Mouse (Mus musculus) hindlimb bud, embryonic 11.5 days (tissue): ENCODE measurements around the gene Mrps34.

Experiments
- DNase-seq: peaks from one replicate; pipeline ENCODE4 v3.0.0-alpha.2; 2012; ENCODE audit warnings: low read depth, low spot score; ENCODE audit errors: extremely low spot score

Mrps34 gene

DNA sequence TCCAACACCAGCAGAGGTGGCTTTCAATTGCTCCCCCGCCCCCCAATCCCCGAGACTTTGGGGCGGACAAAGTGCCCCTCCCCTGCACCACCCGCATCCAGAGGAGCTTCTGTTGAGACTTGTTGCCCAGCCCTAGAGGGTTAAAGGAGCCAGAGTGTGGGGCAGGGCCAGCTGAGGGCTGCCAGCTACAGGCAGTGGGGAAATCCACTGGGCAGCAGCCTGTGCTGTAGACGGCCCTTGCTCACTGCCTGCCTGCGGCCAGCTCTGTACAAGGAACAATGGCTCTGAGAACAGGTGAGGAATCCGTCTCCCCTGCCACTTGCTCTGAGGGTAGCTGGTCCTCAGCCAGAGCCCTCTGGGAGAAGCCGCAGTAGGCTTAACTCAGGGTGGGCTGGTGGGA lies 16.4 kb upstream of the Mrps34 start:
- DNase-seq, result no peak

DNA sequence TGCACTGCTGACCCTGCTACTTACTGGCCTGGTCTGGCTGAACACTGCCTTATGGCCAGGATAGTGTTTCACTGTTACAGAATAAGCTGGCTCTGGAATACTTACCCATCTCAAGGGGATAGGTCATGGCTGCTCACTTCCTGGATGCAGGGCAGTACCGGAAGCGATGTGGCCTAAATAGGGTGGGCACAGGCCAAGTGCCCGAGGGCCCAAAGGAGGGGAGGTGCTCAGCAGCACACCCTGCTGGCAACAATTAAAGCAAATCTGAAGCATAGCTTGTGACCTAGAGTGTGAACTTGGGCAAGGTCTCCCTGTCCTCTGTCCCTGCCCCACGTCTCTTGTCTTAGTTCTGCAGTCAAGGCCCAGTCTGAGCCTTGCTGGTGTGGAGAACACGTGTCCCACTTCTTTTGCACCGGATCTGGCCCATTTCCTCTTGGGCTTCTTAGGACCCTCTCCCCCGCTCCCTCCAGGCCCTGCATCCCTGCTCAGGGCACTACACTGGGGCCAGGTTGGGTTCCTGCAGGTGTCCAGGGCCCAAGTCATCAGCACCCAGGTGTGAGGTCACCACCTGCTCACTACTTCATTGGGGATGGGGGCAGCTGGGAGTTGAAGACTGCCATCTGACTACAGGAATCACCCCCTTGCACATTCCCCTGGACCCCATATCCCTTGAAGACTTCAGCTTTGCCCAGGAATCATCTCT lies 13.0 kb upstream of the Mrps34 start:
- DNase-seq, result no peak

DNA sequence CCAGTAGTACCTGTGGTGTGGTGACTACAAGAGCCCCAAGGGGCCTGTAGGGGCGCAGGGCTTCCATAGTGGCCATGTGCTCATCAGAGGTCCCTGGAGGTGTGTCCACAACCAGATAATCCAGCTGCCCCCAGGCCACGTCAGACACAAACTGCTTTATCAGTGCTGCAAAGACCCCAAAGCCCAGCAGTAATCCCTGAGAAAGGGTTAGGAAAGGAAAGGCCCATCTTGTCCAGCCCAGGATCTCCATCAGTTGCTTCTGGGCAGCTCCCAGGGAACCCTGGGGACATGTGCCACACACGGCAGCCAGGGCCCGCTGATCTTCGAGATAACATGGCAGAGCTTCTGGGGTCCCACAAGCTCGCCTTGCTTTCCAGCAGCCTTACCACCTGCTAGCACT lies 10.5 kb upstream of the Mrps34 start:
- DNase-seq, result no peak

DNA sequence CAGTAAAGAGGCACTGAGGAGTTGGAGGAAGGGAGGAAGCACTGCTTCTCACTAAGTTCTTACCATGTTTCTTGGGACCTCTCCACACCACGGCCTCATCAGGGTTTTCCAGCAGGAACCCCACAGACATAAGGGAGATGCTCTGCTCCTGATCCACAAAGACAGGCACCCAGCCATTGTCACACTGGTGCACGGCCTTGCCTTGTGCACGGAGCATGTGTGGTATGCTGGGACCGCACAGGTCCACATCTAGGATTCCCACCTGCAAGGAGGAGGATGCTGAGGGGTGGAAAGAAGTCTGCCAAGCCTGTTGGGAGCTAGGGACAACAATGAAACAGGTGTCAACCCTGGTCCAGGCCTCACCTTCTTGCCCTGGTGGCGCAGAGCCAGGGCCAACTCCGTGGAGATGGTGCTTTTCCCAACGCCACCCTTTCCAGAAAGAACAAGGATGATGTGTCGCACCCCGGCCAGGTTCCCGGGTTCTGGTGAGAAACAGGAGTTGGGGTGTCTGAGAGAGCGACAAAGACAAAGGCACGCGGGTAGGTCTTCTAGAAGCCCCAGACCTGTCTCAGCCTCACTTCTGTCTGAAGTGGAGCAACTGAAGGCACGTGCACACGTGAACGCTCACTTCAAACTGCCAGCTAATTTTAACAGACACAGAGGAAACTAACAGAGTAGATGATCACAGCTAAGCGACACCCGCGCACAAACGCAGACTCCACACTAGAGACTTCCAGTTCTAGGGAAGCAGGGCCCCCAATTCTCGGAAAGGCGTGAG lies 9.4 kb upstream of the Mrps34 start:
- DNase-seq, result no peak

DNA sequence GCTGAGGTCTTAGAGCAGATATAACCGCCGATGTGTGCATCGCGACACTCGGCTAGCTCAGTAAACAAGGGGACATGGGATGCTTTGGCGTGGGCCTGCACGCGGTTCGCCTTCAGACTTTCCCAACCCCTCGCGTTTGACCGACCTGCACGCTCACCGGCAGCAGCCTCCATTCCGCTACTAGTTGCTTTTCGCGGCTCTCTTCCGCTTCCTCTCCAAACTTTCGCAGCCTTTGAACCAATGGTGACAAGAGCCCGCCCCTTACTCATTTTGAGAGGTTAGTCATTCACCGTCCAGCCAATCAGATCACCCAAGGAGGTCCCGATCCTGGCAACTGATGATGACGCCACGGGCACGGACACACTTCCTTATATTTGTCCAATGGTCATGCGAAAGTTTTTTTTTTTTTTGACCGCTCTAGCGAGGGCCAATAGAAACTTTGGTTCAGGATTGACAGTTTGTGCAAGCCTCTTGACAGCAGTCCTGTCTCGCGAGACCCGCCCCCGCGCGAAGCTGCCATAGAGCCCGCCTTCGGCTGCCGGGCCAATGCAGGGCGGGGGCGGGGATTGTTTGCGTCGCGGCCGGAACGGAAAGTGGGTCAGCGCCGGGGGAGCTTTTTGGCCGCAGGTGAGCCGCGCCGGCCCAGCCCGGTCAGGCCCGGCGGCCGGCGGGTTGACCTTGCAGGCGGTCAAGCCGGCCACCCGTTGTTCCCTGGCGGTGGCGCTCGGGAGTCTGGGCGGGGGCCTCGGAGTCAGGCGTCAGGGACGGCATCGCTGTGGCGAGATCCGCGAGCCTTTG lies 8.6 kb upstream of the Mrps34 start, which contains the start of the genes Nubp2 and Spsb3:
Gene Nubp2 (minus strand): TSS at position 216 of the 798 bp plus-strand sequence.
Gene Spsb3 (plus strand): TSS at position 510 of the 798 bp plus-strand sequence.
- peak; percentile 98 for DNase-seq

DNA sequence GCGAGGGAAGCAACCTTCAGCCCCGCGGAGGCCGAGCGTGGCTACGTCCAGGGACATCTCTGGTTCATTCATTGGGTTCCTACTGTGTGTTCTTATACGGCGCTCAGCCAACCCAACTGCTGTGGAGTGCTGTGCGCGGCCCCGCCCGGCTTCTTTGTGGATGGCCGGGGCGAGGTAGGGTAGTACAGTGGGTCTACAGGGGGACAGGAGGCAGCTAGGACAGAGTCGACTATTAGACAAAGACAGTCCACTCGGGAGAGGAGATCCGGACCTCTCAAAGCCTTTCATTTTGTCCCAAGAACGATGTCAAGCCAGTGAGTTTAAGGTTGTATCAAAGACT lies 8.0 kb upstream of the Mrps34 start:
- DNase-seq, result no peak

DNA sequence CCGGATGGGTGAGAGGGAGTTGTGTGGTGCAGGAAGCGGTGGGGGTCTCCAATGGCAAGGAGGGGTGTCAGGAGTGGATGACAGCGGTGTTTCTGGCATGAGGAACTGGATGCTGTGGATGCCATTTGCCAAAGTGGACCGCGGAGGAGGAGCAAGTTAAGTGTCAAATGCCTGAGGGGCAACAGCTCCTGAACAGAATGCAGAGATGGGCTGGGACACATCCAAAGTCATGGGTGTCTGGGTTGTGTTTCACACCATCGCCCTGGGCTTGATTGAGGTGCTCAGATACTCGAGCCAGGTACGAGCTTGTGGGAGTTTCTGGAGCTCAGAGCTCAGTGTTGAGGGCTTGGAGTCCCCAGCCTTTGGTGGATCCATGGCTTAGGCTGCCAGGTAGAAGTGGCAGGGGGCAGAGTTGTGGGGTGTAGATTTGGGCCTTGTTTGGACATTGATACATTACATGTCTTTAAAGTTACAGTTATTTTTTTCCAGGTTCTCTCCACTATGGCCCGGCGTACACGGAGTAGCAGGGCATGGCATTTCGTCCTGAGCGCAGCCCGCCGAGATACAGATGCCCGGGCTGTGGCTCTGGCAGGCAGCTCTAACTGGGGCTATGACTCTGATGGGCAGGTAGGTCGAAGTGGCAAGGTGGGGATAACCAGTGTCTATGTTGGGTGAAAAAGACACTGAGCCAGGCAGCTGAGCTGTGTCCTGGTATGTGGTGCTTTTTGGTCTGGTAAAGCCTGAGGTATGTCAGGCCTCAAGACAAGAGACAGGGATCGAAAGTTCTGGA lies 7.4 kb upstream of the Mrps34 start:
- no peak for DNase-seq

DNA sequence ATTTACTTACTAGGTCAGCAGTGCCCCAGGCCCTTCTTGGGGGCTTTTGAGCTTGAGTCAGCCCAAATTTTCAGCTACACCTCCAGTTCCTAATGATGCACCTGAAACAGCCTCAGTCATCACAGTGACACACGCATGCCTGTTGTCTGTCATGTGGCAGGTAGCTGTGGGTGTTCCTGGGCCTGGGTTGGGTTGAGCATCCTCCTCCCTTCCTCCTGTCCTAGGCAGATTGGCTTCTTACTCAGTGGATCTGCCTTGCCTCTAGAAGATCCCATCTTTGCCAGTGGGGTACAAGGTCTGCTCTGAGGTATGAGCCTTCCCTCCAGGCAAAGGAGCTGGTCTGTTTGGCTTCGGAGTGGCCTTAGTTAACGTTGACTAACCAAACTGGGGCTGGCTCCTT lies 6.1 kb upstream of the Mrps34 start:
- DNase-seq, result no peak

DNA sequence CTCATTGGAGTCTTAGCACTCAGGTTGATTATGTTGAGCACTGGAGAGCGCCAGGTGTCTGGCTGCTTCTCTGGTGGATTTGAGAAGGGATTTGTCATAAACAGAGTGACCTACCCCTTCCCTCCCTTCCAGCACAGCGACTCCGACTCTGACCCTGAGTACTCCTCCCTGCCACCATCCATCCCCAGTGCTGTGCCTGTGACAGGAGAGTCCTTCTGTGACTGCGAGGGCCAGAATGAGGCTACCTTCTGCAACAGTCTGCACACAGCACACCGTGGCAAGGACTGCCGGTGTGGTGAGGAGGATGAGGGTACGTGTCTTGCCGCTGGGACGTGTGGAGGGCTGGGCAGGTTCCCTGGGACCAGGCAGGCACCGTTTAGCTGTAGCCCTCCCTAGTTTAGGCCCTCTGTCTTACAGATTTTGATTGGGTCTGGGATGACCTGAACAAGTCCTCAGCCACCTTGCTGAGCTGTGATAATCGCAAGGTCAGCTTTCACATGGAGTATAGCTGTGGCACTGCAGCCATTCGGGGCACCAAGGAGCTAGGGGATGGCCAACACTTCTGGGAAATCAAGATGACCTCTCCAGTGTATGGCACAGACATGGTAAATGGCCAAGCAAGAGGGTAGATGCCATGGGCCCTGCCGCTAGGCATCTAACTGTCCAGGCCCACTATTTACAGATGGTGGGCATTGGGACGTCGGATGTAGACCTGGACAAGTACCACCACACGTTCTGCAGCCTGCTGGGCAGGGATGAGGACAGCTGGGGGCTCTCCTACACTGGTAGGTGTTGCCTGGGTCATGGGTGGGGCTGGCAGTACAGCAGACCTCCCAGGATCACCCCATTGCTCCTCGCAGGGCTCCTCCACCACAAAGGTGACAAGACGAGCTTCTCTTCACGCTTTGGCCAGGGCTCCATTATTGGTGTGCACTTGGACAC lies 4.5 kb upstream of the Mrps34 start:
- DNase-seq, result no peak

DNA sequence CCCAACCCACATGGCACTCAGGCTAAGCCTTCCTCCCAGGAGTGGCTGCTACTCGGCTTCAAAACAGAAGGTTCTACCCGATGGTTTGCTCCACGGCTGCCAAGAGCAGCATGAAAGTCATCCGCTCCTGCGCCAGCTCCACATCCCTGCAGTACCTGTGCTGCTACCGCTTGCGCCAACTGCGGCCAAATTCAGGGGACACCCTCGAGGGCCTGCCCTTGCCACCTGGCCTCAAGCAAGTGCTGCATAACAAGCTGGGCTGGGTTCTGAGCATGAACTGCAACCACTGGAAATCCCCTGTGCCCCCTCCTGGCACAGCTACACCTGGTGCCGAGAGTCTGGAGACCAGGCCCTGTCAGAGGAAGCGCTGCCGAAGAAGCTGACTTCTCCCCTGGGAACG lies 3.6 kb upstream of the Mrps34 start:
- DNase-seq, result no peak

DNA sequence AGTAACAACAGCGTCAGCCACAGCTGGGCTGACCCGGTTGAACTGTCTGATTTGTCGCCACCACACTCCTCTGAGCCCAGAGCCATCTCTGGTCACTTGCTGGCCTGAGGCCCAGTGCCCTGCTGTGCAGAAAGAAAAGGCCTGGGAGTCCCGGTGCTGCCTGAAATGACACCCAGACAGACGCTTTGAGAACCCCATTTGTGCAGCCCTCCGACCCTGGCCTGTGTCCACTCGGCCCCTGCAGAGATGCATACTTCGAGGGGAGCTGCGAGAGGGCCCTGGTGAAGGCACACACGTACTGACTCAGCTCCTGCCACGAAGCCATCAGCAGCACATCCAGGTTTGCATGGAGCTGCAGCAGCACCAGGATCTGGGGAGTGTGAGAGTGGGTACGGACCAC lies 2.1 kb upstream of the Mrps34 start:
- no peak for DNase-seq

DNA sequence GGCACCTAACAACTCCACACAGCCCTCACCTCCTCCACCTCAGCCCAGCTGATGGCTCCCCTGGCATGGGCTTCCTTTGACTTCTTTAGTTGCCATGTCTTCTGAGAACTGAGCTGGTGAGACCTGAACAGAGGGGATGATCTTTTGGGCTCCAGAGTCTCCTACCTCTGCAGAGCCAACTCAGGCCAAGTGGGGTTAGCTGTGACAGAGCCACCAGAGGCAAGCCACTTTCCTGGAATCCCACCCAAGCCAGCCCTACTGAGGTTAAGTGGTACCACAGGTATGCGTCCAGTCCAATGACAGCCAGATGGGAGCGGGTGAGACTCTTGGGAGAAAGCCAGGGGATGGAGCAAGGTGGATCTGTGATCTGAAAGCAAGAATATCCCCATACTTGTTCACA lies 1.6 kb upstream of the Mrps34 start:
- DNase-seq, result no peak

DNA sequence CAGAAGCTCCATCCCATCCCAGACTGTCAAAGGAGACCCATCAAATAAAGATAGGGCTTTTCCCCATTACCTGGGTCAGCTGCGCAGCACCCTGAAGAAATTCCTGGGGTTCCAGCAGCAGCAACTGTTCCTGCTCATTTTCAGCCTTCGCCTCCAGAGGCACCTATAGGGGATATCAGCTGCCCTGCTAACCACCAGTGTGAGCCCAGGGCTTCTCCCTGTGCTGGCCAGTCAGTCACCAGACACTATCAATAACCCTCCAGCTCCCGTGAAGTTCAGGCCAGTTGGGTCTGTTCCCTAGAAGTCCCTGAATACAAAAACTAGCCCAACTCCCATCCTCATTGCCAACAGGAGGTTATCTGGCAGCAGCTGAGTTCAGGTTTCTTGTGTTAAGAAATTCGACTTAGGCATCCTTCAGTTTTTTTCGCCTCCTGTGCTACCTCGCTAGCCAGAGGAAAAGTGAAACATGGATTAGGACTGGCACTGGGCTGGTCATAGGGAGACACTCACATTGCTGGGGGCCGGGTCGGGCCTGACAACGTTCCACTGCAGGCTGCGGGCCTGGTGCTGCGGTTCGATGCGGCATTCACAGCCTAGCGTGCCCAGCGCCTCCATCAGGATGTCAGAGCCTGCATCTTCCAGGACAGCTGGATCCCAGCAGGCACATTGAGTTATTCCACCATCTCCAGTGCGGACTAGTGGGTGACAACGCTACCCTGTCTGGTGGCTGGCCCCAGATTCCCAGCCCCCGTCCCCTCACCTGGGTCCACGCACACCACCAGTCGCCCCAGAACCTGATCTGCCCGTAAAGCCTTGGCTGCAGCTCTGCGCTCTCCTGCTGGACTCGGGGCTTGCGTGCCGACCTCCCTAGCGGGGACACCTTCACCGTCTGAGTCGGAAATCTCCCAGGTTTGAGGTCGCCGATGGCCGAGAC lies 588 bp upstream of the Mrps34 start:
- DNase-seq, result no peak

DNA sequence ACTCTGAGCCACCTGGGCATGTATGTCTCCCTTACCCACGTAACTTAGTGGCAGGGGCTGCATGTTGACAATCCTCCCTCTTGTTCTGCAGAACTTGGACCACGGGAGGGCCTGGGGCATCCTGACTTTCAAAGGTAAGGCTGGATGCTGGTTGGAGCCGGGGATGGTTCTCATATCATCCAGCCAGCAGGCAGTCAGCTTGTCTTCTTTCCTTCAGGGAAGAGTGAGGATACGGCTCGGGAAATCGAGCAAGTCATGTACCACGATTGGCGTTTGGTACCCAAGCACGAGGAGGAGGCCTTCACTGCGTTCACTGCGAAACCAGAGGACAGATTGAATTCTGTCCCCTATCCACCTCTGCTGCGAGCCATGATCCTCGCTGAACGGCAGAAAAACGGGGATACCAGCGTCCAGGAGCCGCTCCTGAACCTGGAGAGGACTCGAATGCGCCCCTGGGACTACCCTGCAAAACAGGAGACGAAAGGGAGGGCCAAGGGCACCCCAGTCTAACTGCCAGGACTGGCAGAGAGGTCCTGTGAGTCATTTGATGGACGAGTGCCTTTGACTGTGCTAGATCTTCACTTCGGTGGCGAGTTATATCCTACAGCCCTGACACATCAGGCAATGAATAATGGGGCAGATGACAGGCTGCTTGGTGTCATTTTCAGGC lies 790 bp downstream of the Mrps34 start:
- DNase-seq, result no peak

DNA sequence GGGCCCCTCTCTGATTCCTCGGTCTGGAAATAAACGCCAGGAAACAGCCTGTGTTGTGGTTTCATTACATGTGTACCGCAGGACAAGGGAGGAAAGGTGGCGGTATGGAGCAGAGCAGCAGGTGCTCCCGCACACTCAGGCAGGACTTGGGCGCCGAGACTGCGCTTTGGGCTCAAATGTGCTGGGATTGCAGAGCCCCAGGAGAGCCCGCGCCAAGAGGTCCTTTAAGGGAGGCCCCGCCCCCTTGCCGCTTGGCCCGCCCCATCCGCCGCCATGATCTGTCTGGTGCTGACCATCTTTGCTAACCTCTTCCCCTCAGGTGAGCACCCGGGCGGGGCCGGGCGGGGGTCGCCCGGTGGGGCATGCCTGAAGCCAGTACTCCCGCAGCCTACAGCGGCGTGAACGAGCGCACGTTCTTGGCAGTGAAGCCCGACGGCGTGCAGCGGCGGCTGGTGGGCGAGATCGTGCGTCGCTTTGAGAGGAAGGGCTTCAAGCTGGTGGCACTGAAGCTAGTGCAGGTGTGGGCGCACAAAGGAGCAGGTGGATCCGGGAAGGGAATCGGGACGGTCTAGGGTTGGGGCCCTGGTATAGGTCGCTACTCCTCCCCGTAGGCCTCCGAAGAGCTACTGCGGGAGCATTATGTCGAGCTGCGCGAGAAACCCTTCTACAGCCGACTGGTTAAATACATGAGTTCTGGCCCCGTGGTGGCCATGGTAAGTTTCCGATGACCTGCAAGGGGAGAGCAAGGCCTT lies 1.5 kb downstream of the Mrps34 start, which contains the start of gene Nme3:
Gene Nme3 (plus strand): TSS at position 260 of the 752 bp plus-strand sequence.
- DNase-seq, result no peak

DNA sequence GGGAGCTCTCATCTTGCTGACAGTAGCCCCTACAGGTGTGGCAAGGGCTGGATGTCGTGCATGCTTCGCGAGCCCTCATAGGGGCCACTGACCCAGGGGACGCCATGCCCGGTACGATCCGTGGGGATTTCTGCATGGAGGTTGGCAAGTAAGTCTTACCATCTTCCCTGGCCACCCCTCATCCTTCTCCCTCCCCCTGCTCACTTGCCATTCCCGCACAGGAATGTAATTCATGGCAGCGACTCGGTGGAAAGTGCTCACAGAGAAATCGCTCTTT lies 2.0 kb downstream of the Mrps34 start:
- no peak for DNase-seq

DNA sequence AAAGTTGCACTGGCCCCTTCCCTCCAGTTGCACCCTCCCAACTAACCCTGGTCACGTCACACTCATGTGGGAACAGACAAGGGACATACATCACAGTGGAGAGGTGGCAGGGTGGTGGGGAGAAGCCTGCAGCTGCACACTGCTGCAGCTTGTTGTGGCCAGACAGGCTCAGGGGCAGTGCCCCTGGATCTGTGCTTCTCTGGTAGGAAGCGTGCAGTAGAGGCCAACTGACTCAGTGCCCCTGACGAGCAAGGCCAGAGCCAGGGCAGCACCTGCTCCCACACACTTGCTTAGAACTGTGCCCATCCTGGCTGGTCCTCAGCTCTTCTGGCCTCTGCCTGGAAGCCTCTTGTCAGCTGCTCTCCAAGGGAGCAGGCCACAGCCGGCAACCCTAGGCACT lies 2.7 kb downstream of the Mrps34 start:
- DNase-seq, result no peak
